Mouse (Mus musculus) small intestine, adult 2 months (tissue): ENCODE data around the gene Grm4.

Experiments used
- CTCF ChIP-seq: fragments of 200-500 bp; IDR thresholded peaks from 2 replicates; pipeline ENCODE4 v1.5.1; 2012; ENCODE audit warnings: low read depth, mild to moderate bottlenecking, control low read depth, inconsistent platforms, low read length, moderate library complexity, mixed read lengths; ENCODE audit not compliant: insufficient replicate concordance, insufficient read length; ENCODE audit errors: extremely low read depth
- POLR2A ChIP-seq: fragments of 200-500 bp; IDR thresholded peaks from 2 replicates; pipeline ENCODE4 v1.6.1; 2012; ENCODE audit warnings: low read depth, mild to moderate bottlenecking, control low read depth, inconsistent platforms, low read length, moderate library complexity

GRCm38 (mm10) chr17:27393432-27393831 is 127.8 kb downstream of the Grm4 start:
- TF ChIP-seq POLR2A: no peak
- TF ChIP-seq CTCF: no peak
